Mouse (Mus musculus) liver, embryonic 11.5 days (tissue): ENCODE measurements around the gene 1110017D15Rik. TPM values are rescaled to one million over a fixed set of nuclear protein-coding genes. Genes with fewer than 3 reads are reported as not detected.

Source experiments
- ATAC-seq: fragments of 200-750 bp; cut with Nextera tagmentation; replicated peaks from 2 replicates; pipeline ENCODE4 v1.8.0; 2017; ENCODE audit warnings: moderate number of reproducible peaks, mild to moderate bottlenecking, moderate TSS enrichment, moderate library complexity; ENCODE audit not compliant: low FRiP score
- DNase-seq: peaks from one replicate; pipeline ENCODE4 v3.0.0-alpha.2; 2017; ENCODE audit warnings: low spot score
- H3K27ac ChIP-seq: fragments of 300-500 bp; sonication (generic); 2 replicates; pipeline ENCODE4 v1.5.1; 2014; ENCODE audit warnings: mild to moderate bottlenecking, low read depth, low read length, control low read depth
- H3K27me3 ChIP-seq: fragments of 300-500 bp; sonication (generic); replicated peaks from 2 replicates; pipeline ENCODE4 v1.6.1; 2014; ENCODE audit warnings: low read length, mixed read lengths; ENCODE audit not compliant: control insufficient read depth, insufficient read depth
- H3K36me3 ChIP-seq: fragments of 300-500 bp; sonication (generic); 2 replicates; pipeline ENCODE4 v1.6.1; 2014; ENCODE audit warnings: mild to moderate bottlenecking, low read length, moderate library complexity, mixed read lengths; ENCODE audit not compliant: control insufficient read depth, insufficient read depth
- H3K4me1 ChIP-seq: fragments of 300-500 bp; sonication (generic); replicated peaks from 2 replicates; pipeline ENCODE4 v1.6.1; 2014; ENCODE audit warnings: low read length, mixed read lengths; ENCODE audit not compliant: control insufficient read depth, insufficient read depth
- H3K4me2 ChIP-seq: fragments of 300-500 bp; sonication (generic); 2 replicates; pipeline ENCODE4 v1.6.1; 2014; ENCODE audit warnings: mild to moderate bottlenecking, control low read depth, moderate library complexity
- H3K4me3 ChIP-seq: fragments of 300-500 bp; sonication (generic); 2 replicates; pipeline ENCODE4 v1.5.1; 2014; ENCODE audit warnings: low read depth, low read length, control low read depth
- H3K9ac ChIP-seq: fragments of 300-500 bp; sonication (generic); 2 replicates; pipeline ENCODE4 v1.6.1; 2014; ENCODE audit warnings: low read depth, low read length, control low read depth
- H3K9me3 ChIP-seq: fragments of 300-500 bp; sonication (generic); 2 replicates; pipeline ENCODE4 v1.6.1; 2016; ENCODE audit warnings: low read length, inconsistent platforms, mixed read lengths; ENCODE audit not compliant: control insufficient read depth
- WGBS: fragments of 180-500 bp; shearing (Covaris S2); extraction: QIAGEN DNeasy Blood & Tissue Kit; methylation state at CpG from one replicate; pipeline ENCODE4 v1.1.7; 2014; 5-methylcytosine and 5-hydroxymethylcytosine counted together
- polyA plus RNA-seq: library from polyadenylated mRNA; unstranded; fragments of >200 nt; fragmentation: Nextera tagmentation; extraction: Ambion mirVana; gene quantifications from 2 replicates; pipeline ENCODE4 v1.2.1, GENCODE M21; 2014

The 1110017D15Rik gene
- polyA plus RNA-seq, 1 experiment from 2014 or later = 0.43 TPM

- Histone ChIP-seq H3K36me3 (no peaks in the 10 kb centered on the region), H3K9me3 (no peaks in the 10 kb centered on the region), H3K4me2 (no peak overlapping the region), H3K9ac (no peak overlapping the region), H3K27me3 (peaks cover 36% of the 10 kb centered on the region), H3K4me1 (peaks cover 8% of the 10 kb centered on the region), H3K27ac (no peak overlapping the region), H3K4me3 (no peak overlapping the region)
- ATAC-seq = no peak
- DNase-seq = no peak
- WGBS = 77% methylated on average over 3 of the region's 3 CpGs
Measured at GRCm38 (mm10) chr4:41493464-41494116, 23.5 kb downstream of the 1110017D15Rik start.

- Histone ChIP-seq H3K27me3 (peaks cover 29% of the 10 kb centered on the region), H3K4me1 (peaks cover 3% of the 10 kb centered on the region; the same call in 1 of the 2 replicates), H3K9me3 (no peaks in the 10 kb centered on the region), H3K4me3 (no peak overlapping the region), H3K36me3 (no peaks in the 10 kb centered on the region), H3K4me2 (no peak overlapping the region), H3K9ac (no peak overlapping the region), H3K27ac (no peak overlapping the region)
- DNase-seq (no peak), ATAC-seq (no peak)
- WGBS = 73% methylated on average over 7 of the region's 7 CpGs
Measured at GRCm38 (mm10) chr4:41492951-41493350, 24.2 kb downstream of the 1110017D15Rik start.

- no peak overlapping the region for H3K9ac ChIP-seq
- no peaks in the 10 kb centered on the region for H3K36me3 ChIP-seq
- DNase-seq (no peak), ATAC-seq (no peak)
- H3K27ac ChIP-seq = no peak overlapping the region
- WGBS = 63% methylated on average over 6 of the region's 6 CpGs
- no peak overlapping the region for H3K4me2 ChIP-seq
- H3K4me1 ChIP-seq = no peaks in the 10 kb centered on the region
- peaks cover 2% of the 10 kb centered on the region; the same call in 1 of the 2 replicates for H3K27me3 ChIP-seq
- no peaks in the 10 kb centered on the region for H3K9me3 ChIP-seq
- no peak overlapping the region for H3K4me3 ChIP-seq
Measured at GRCm38 (mm10) chr4:41481601-41482017, 35.5 kb downstream of the 1110017D15Rik start.

GRCm38 (mm10) chr4:41480254-41480653 lies 36.9 kb downstream of the 1110017D15Rik start:
- DNase-seq = no peak
- no peak overlapping the region for H3K4me3 ChIP-seq
- H3K4me2 ChIP-seq = no peak overlapping the region
- no peaks in the 10 kb centered on the region for H3K9me3 ChIP-seq
- H3K27me3 ChIP-seq = no peaks in the 10 kb centered on the region
- H3K9ac ChIP-seq = no peak overlapping the region
- WGBS = 85% methylated on average over 8 of the region's 8 CpGs
- no peak for ATAC-seq
- no peaks in the 10 kb centered on the region for H3K4me1 ChIP-seq
- H3K27ac ChIP-seq = no peak overlapping the region
- H3K36me3 ChIP-seq = no peaks in the 10 kb centered on the region

GRCm38 (mm10) chr4:41479456-41479804 lies 37.7 kb downstream of the 1110017D15Rik start:
- no peaks in the 10 kb centered on the region for H3K27me3 ChIP-seq
- ATAC-seq = no peak
- no peak overlapping the region for H3K4me3 ChIP-seq
- WGBS = 74% methylated on average over 1 of the region's 1 CpGs
- H3K36me3 ChIP-seq = no peaks in the 10 kb centered on the region
- H3K4me2 ChIP-seq = no peak overlapping the region
- DNase-seq = no peak
- H3K27ac ChIP-seq = no peak overlapping the region
- no peaks in the 10 kb centered on the region for H3K4me1 ChIP-seq
- no peak overlapping the region for H3K9ac ChIP-seq
- H3K9me3 ChIP-seq = no peaks in the 10 kb centered on the region

GRCm38 (mm10) chr4:41478751-41479455 lies 38.2 kb downstream of the 1110017D15Rik start:
- Histone ChIP-seq H3K27me3 (no peaks in the 10 kb centered on the region), H3K27ac (no peak overlapping the region), H3K4me2 (no peak overlapping the region), H3K4me3 (no peak overlapping the region), H3K9me3 (no peaks in the 10 kb centered on the region), H3K36me3 (no peaks in the 10 kb centered on the region), H3K9ac (no peak overlapping the region), H3K4me1 (no peaks in the 10 kb centered on the region)
- DNase-seq (no peak), ATAC-seq (no peak)
- 63% methylated on average over 4 of the region's 4 CpGs for WGBS

- no peak for DNase-seq
- 86% methylated on average over 9 of the region's 9 CpGs for WGBS
- H3K27me3 ChIP-seq = no peaks in the 10 kb centered on the region
- ATAC-seq = no peak
- no peaks in the 10 kb centered on the region for H3K9me3 ChIP-seq
- no peak overlapping the region for H3K4me2 ChIP-seq
- no peak overlapping the region for H3K4me3 ChIP-seq
- H3K4me1 ChIP-seq = no peaks in the 10 kb centered on the region
- H3K27ac ChIP-seq = no peak overlapping the region
- no peak overlapping the region for H3K9ac ChIP-seq
- H3K36me3 ChIP-seq = no peaks in the 10 kb centered on the region
Measured at GRCm38 (mm10) chr4:41477648-41478160, 39.4 kb downstream of the 1110017D15Rik start.

GRCm38 (mm10) chr4:41471384-41471689 lies 45.8 kb downstream of the 1110017D15Rik start:
- Histone ChIP-seq H3K4me3 (no peak overlapping the region), H3K27ac (no peak overlapping the region), H3K4me2 (no peak overlapping the region), H3K36me3 (no peaks in the 10 kb centered on the region), H3K9ac (no peak overlapping the region), H3K9me3 (no peaks in the 10 kb centered on the region), H3K4me1 (no peaks in the 10 kb centered on the region), H3K27me3 (no peaks in the 10 kb centered on the region)
- no peak for DNase-seq
- WGBS = 78% methylated on average over 1 of the region's 1 CpGs
- ATAC-seq = no peak
